Mouse (Mus musculus) ES-E14 (cell line): ENCODE results near the gene Cbl. TPM values are rescaled to one million over a fixed set of nuclear protein-coding genes. Genes with fewer than 3 reads are reported as not detected.

Experiments used
- DNase-seq: peaks from one replicate; pipeline ENCODE4 v3.0.0-alpha.2; 2013; ENCODE audit warnings: low read depth, low spot score
- H3K27ac ChIP-seq: 2 replicates; pipeline ENCODE4 v1.5.1; 2012; ENCODE audit warnings: low read depth, mild to moderate bottlenecking, low read length, moderate library complexity, mixed read lengths; ENCODE audit not compliant: poor library complexity, insufficient read depth, severe bottlenecking
- H3K36me3 ChIP-seq: 2 replicates; pipeline ENCODE4 v1.6.1; 2012; ENCODE audit warnings: mild to moderate bottlenecking, low read length, moderate library complexity, mixed read lengths; ENCODE audit not compliant: control insufficient read depth, poor library complexity, insufficient read depth, severe bottlenecking
- H3K4me1 ChIP-seq, 2 experiments: fragments of 150-350 bp in 1 of 2; sonication (generic) in 1 of 2; 2 replicates each; pipeline ENCODE4 v1.6.1; 2012; ENCODE audit warnings: low read length in 2 of 2, mild to moderate bottlenecking in 1 of 2, mixed read lengths in 1 of 2; ENCODE audit not compliant: control insufficient read depth in 2 of 2, insufficient read depth in 2 of 2, poor library complexity in 1 of 2
- H3K4me3 ChIP-seq, 2 experiments: fragments of 150-350 bp in 1 of 2; sonication (generic) in 1 of 2; 2 replicates each; pipeline ENCODE4 v1.5.1; 2012; ENCODE audit warnings: low read length in 2 of 2, low read depth in 1 of 2, mild to moderate bottlenecking in 1 of 2, mixed read lengths in 1 of 2; ENCODE audit not compliant: insufficient read depth in 1 of 2, poor library complexity in 1 of 2, severe bottlenecking in 1 of 2
- H3K9ac ChIP-seq: 2 replicates; pipeline ENCODE4 v1.6.1; 2012; ENCODE audit warnings: low read depth, mild to moderate bottlenecking, low read length, mixed read lengths; ENCODE audit not compliant: poor library complexity, insufficient read depth, severe bottlenecking
- H3K9me3 ChIP-seq: fragments of 150-350 bp; sonication (generic); 2 replicates; pipeline ENCODE4 v1.6.1; 2012; ENCODE audit warnings: low read depth, mild to moderate bottlenecking, low read length; ENCODE audit not compliant: control insufficient read depth, insufficient read depth
- CHD2 ChIP-seq: IDR thresholded peaks from 2 replicates; pipeline ENCODE4 v1.6.1; 2014; ENCODE audit warnings: mild to moderate bottlenecking, low read depth, low read length, inconsistent platforms
- HCFC1 ChIP-seq: IDR thresholded peaks from 2 replicates; pipeline ENCODE4 v1.6.1; 2012; ENCODE audit warnings: low read length, inconsistent platforms, borderline replicate concordance; ENCODE audit not compliant: insufficient read depth
- MAFK ChIP-seq: IDR thresholded peaks from 2 replicates; pipeline ENCODE4 v1.6.1; 2014; ENCODE audit warnings: mild to moderate bottlenecking, low read depth, low read length, inconsistent platforms; ENCODE audit not compliant: insufficient read depth
- ZC3H11A ChIP-seq: IDR thresholded peaks from 2 replicates; pipeline ENCODE4 v1.6.1; 2012; ENCODE audit warnings: low read depth, mild to moderate bottlenecking, inconsistent platforms, low read length, borderline replicate concordance
- ZNF384 ChIP-seq: IDR thresholded peaks from 2 replicates; pipeline ENCODE4 v1.6.1; 2012; ENCODE audit warnings: low read depth, low read length, inconsistent platforms
- in situ Hi-C, 2 experiments: fragments of 600-800 bp; cut with MboI; formaldehyde crosslinking; loops; one replicate each; pipeline ENCODE4 v1.15.1; 2025; ENCODE audit warnings: low sequenced_read_pairs in 2 of 2, inconsistent platforms in 1 of 2; ENCODE audit not compliant: unreplicated experiment in 2 of 2
- total RNA-seq: library from RNA; depleted of rRNA; stranded (reverse); fragments of 300-350 nt; gene quantifications from 2 replicates; pipeline ENCODE4 v1.2.3, GENCODE M21; 2012

The Cbl gene
- total RNA-seq, 1 experiment, result 17.3 TPM

DNA sequence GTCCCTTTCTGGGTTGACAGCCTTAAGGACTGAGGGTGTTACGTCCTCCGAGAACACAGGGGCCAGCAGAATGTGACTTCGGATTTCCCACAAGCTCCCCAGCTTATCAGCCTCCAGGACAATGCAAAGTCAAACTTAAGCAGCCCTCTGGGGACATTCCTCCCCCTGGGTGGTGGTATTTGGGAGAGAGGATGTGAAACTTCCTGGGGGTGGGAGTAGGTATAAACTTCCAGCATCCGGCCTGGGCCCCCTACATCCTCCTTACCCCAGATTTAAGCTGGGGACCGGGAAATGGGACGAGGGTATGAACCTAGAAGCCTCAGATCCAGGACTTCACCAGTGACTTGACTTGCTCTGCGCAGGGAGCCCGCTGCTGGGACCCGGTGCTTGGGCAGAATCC is 104.2 kb downstream of the Cbl start:
- in situ Hi-C loops, result no loop called here
- TF ChIP-seq ZC3H11A (no peak), CHD2 (no peak), HCFC1 (no peak), ZNF384 (no peak), MAFK (no peak)
- Histone ChIP-seq H3K4me1 (peaks cover 13 to 43% of the 10 kb centered on the region in 2 experiments), H3K36me3 (no peaks in the 10 kb centered on the region), H3K4me3 (peak overlapping the region; percentile 48 to 56), H3K9ac (peak overlapping the region; percentile 58), H3K27ac (peak overlapping the region; percentile 76; the same call in 1 of the 2 replicates), H3K9me3 (no peaks in the 10 kb centered on the region)
- no peak for DNase-seq

DNA sequence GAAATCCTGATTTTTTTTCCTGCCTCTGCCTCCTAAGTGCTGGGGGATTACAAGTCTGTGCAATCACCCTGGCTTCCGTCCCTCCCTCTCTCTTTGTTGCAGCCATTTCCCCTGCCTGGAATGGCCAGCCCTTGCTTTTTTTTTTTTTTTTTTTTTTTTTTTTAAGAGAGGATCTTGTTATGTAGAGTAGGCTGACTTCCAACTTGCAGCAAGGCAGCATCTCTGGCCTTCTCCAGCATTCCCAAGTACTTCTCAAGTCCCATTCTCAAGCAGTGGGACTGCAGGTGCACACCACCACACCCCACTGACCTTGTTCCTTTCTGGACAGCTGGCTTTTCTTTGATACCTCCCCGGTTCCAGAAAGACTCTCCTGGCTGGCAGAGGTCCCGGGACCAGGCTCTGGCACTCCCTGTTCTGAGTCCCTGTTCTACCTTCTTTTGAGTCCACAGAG is 106.5 kb downstream of the Cbl start:
- DNase-seq, result no peak

DNA sequence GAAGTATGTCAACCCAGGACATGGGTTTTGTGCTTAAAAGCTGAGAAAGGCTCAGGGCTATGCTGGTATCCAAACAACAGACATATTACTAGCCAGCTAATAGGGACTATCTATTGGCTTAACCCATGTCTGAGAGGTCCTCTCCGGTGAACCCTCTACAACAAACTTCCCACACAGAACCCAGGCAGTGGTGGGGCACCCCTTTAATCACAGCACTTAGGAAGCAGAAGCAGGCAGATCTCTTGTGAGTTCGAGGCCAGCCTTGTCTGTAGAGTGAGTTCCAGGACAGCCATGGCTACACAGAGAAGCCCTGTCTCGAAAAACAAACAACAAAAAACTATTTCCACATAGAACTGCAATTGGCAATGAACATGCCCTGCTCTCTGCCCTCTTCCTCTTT is 107.1 kb downstream of the Cbl start:
- TF ChIP-seq CHD2, result no peak
- TF ChIP-seq ZNF384, result no peak
- TF ChIP-seq MAFK, result no peak
- TF ChIP-seq HCFC1, result no peak
- no peak for TF ChIP-seq ZC3H11A
- Histone ChIP-seq H3K9ac (no peak overlapping the region), H3K36me3 (no peaks in the 10 kb centered on the region), H3K27ac (peak overlapping the region; percentile 65; the same call in 1 of the 2 replicates), H3K9me3 (no peaks in the 10 kb centered on the region), H3K4me3 (no peak overlapping the region), H3K4me1 (peaks cover 11 to 35% of the 10 kb centered on the region in 2 experiments)
- in situ Hi-C loops, result no loop called here
- no peak for DNase-seq

More for the DNA sequence above, 106.5 kb downstream of the Cbl start:
- no peaks in the 10 kb centered on the region for H3K36me3 ChIP-seq
- in situ Hi-C loops, result no loop called here
- peak overlapping the region in 1 of 2 experiments; percentile 11; a peak in 1 of 4 replicates for H3K4me3 ChIP-seq
- peak overlapping the region; percentile 90; the same call in 1 of the 2 replicates for H3K27ac ChIP-seq
- H3K4me1 ChIP-seq, result peaks cover 11 to 35% of the 10 kb centered on the region in 2 experiments
- H3K9ac ChIP-seq, result no peak overlapping the region
- TF ChIP-seq ZNF384 (peak; percentile 97), MAFK (no peak), ZC3H11A (no peak), CHD2 (no peak), HCFC1 (no peak)
- no peaks in the 10 kb centered on the region for H3K9me3 ChIP-seq

DNA sequence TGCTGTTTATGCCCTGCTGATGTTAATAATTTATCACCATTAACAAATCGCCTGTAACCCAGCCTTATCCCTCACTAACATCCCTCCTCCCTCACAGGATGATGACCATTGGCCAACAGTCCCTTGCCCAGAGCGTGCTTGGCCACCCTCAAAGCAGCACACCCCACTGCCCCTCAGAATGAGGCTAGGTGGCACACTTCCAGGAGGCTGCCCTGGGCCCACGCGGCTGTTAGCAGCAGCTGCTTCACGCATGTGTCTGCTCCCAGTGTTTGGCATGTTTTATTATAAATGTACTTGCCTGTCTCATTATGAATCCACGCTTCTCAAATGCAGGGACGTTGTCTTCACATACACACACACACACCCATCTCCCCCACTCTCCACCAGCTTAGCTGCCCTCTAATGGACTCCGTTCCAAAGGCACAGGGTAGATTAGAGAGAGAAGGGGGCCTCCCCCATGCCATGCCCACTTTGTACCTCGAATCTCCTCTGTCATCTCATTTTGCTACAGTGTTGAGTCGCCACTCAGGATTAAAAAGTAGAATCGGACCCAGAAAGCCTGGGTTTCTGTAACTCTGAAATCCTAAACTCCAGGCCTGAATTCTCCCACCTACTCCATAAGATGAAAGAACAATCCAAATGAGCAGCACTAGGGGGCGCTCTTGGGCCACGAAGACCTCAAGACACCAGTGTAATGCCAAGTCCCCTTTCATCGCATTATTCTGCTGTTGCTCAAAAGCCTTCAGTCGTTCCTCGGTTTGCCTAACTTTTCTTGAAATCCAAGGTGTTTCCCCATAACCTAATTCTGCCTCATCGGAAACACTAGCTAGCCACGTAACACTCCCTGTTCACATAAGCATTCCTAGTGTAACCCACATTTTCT is 108.1 kb downstream of the Cbl start:
- Histone ChIP-seq H3K9ac (peak overlapping the region; percentile 7; the same call in 1 of the 2 replicates), H3K9me3 (no peaks in the 10 kb centered on the region), H3K4me3 (no peak overlapping the region), H3K27ac (peak overlapping the region; percentile 57; the same call in 1 of the 2 replicates), H3K36me3 (no peaks in the 10 kb centered on the region), H3K4me1 (peaks cover 11 to 27% of the 10 kb centered on the region in 2 experiments)
- DNase-seq, result peak; percentile 93
- in situ Hi-C loops, result no loop called here
- TF ChIP-seq MAFK, result no peak
- no peak for TF ChIP-seq HCFC1
- TF ChIP-seq ZNF384, result peak; percentile 51; the same call in 1 of the 2 replicates
- no peak for TF ChIP-seq CHD2
- TF ChIP-seq ZC3H11A, result no peak
